Mouse (Mus musculus): ENCODE measurements around the gene Dscam. TPM values are rescaled to one million over a fixed set of nuclear protein-coding genes. Genes with fewer than 3 reads are reported as not detected.

Gene Dscam
- polyA plus RNA-seq, 1 experiment from 2014 or later: 0.11 TPM

DNA sequence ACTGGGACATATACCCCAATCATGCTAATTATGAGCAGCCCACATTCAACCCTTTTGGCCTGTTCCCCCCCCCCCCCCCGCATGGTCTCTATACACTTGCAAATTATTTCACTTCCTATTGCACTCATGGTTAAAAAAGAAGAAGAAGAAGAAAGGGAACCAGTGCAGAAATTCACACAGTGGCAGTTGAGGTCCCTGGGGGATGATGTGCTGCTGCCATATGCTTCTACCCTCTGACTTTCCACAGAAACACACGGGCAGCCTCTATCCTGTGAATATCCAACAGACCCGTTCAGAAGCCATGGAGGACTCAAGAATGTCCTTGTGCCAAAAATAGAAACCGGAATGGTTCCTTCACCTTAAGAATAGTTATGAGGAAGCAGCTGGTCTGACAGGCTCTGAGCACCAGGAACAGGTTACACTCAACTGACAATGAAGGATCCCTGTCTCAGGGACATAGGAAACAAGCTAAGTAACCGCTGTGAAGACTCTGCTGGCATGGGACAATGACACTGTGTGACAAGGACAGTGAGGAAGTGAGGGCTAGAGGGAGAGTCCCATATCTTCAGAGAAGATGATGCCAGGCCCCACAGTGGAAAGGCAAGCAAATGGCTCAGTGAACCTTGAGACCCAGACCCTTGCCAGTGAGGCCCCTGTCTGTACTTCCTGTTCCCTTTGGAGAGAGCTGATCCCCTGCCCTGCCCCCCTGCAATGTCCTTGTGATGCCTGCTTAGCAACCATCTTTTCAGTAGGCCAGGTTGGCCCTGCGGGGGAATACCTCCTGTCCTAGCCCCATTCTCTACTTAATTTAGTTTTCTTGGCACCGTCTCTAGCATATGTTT, 545.8 kb downstream of the Dscam start:
- Histone ChIP-seq H3K9ac (no peak overlapping the region), H3K4me3 (no peak overlapping the region), H3K4me2 (no peak overlapping the region), H3K4me1 (peaks cover 7% of the 10 kb centered on the region), H3K27ac (no peak overlapping the region), H3K36me3 (no peaks in the 10 kb centered on the region), H3K9me3 (no peaks in the 10 kb centered on the region), H3K27me3 (no peaks in the 10 kb centered on the region)
- no peak for ATAC-seq (ENCODE audit: insufficient number of reproducible peaks, insufficient read depth, low FRiP score, low TSS enrichment, low read depth)
- 78% methylated on average over 7 of the region's 7 CpGs for WGBS

DNA sequence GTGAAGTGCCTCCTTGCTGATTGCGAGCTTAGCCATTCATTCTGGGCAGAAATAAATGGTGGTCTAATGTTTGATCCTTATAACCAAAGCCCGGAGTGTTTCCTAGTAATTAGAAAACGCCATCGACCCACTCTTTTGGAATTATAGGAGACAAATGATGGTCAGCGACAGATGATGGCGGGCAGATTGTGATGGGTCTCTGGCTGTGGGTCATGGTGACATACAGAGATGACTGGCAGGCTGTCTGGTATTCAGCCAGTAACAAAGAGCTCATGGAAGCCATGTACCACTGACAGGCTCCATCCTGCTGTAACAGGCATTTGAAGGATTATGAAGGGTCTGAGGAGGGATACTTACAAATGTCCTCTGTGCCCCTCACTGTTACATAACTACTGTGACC, 549.7 kb downstream of the Dscam start:
- 88% methylated on average over 6 of the region's 6 CpGs for WGBS
- H3K27me3 ChIP-seq: no peaks in the 10 kb centered on the region
- peaks cover 25% of the 10 kb centered on the region for H3K4me1 ChIP-seq
- H3K9ac ChIP-seq: no peak overlapping the region
- ATAC-seq (ENCODE audit: insufficient number of reproducible peaks, insufficient read depth, low FRiP score, low TSS enrichment, low read depth): no peak
- H3K27ac ChIP-seq: no peak overlapping the region
- H3K9me3 ChIP-seq: no peaks in the 10 kb centered on the region
- no peak overlapping the region for H3K4me2 ChIP-seq
- H3K36me3 ChIP-seq: no peaks in the 10 kb centered on the region
- H3K4me3 ChIP-seq: no peak overlapping the region

DNA sequence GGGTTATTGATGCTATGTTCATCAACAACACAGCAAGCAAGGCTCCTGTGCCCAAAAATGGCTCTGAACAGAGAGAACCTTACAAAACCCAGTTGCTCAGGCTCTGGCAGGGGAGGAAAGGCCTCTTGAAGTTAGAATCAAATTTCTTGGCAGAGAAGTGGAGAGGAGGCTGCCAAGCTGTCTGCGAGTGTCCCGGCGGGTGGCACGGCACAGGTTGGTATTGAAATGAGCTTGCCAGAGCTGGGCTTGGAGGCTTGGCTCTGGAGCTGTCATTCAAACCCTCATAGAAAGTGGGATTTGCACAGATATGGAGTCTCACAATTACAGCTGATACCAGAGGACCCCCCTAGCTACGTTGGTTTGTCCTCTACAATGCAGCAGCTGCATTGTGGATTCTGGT, 550.1 kb downstream of the Dscam start:
- peak overlapping the region; percentile 57; the same call in 1 of the 2 replicates for H3K27ac ChIP-seq
- H3K4me3 ChIP-seq: no peak overlapping the region
- peaks cover 25% of the 10 kb centered on the region for H3K4me1 ChIP-seq
- no peaks in the 10 kb centered on the region for H3K9me3 ChIP-seq
- ATAC-seq (ENCODE audit: insufficient number of reproducible peaks, insufficient read depth, low FRiP score, low TSS enrichment, low read depth): no peak
- 81% methylated on average over 5 of the region's 5 CpGs for WGBS
- no peak overlapping the region for H3K4me2 ChIP-seq
- H3K36me3 ChIP-seq: no peaks in the 10 kb centered on the region
- no peaks in the 10 kb centered on the region for H3K27me3 ChIP-seq
- no peak overlapping the region for H3K9ac ChIP-seq

DNA sequence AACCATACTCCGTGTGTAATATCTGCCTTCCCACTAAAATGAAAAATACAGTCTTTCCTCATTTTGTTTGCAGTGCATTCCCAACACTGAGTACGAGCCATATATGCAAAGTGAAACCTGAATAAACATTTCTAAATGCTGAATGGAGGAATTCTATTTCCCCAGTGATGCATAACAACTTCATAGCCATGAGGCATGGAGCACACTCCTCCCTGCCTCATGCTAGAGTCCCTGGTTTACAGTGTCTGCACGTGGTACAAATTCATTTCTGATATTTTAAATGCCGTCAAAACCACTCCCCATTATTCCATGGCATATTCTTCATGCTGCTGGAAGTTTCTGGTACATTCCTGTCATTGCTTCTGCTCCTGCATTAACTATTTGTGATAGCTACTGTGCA, 552.8 kb downstream of the Dscam start:
- WGBS: 23% methylated on average over 4 of the region's 4 CpGs
- peak; percentile 54; the same call in 1 of the 2 replicates for ATAC-seq (ENCODE audit: insufficient number of reproducible peaks, insufficient read depth, low FRiP score, low TSS enrichment, low read depth)
- H3K27ac ChIP-seq: peak overlapping the region; percentile 72; the same call in 1 of the 2 replicates

DNA sequence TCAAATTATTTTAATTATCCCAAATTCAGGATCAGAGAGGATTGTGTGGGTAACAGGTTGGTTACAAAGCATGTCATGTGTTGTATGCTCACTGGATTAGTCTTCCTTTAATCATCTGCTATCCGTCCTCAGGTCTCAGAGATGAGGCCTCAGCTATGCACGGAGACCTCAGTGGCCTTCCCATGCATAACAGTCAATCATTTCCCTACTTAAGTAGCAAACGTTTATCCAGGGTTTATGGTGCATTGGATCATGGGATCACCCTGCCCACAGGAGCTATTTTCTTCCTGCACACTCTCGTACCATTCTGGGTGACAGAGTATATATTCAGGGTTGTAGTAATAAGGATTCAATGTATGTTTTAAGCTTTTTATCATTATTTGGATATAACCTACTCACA, 557.3 kb downstream of the Dscam start:
- peaks cover 15% of the 10 kb centered on the region for H3K4me1 ChIP-seq
- no peak overlapping the region for H3K27ac ChIP-seq
- no peaks in the 10 kb centered on the region for H3K36me3 ChIP-seq
- H3K9me3 ChIP-seq: no peaks in the 10 kb centered on the region
- no peak overlapping the region for H3K4me2 ChIP-seq
- H3K4me3 ChIP-seq: no peak overlapping the region
- WGBS: 59% methylated on average over 4 of the region's 4 CpGs
- ATAC-seq (ENCODE audit: insufficient number of reproducible peaks, insufficient read depth, low FRiP score, low TSS enrichment, low read depth): no peak
- no peak overlapping the region for H3K9ac ChIP-seq
- H3K27me3 ChIP-seq: no peaks in the 10 kb centered on the region

More for the DNA sequence above, 552.8 kb downstream of the Dscam start:
- H3K4me3 ChIP-seq: no peak overlapping the region
- H3K4me2 ChIP-seq: no peak overlapping the region
- no peaks in the 10 kb centered on the region for H3K36me3 ChIP-seq
- H3K27me3 ChIP-seq: no peaks in the 10 kb centered on the region
- peaks cover 25% of the 10 kb centered on the region for H3K4me1 ChIP-seq
- no peak overlapping the region for H3K9ac ChIP-seq
- H3K9me3 ChIP-seq: no peaks in the 10 kb centered on the region

DNA sequence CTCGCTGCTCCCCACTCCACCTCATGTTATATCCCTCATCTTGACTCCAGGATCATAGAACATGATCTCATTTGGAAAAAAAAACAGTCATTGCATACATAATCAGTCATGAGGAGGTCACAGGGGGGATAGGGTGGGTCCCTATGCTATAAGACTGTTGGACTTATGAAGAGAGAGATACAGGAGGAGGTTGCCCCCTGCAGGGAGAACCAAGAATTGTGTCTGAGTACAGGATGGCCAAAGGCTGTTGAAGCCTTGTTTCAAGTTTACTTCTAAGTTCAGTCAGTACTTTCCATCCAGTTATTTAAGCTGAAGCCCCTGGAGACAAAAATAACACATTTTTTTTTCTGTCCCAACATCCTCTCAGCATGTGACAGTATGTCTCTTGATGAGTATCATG, 559.7 kb downstream of the Dscam start:
- Histone ChIP-seq H3K4me2 (no peak overlapping the region), H3K27me3 (no peaks in the 10 kb centered on the region), H3K9me3 (no peaks in the 10 kb centered on the region), H3K36me3 (no peaks in the 10 kb centered on the region), H3K9ac (no peak overlapping the region), H3K4me3 (no peak overlapping the region), H3K27ac (no peak overlapping the region), H3K4me1 (no peaks in the 10 kb centered on the region)
- ATAC-seq (ENCODE audit: insufficient number of reproducible peaks, insufficient read depth, low FRiP score, low TSS enrichment, low read depth): no peak
- 87% methylated on average over 1 of the region's 1 CpGs for WGBS

DNA sequence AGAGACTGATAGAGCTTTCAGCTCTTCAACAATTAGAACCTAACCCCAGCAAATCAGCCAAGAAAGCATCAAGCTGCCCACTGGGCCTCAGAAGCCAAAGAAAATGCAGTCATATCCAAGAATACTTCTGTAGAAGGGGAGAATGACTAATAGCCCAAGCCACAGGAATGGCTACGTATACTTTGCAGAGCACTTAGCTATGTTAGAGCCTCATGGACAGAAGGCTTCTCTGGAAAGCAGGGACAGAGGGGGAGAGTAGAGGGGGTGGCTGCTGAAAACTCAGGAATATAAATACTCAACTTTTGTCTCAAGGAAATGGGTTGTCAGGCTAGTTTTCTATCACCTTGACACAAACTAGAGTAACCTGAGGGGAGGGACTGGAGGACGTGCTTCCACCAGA, 568.3 kb downstream of the Dscam start:
- no peaks in the 10 kb centered on the region for H3K27me3 ChIP-seq
- no peak for ATAC-seq (ENCODE audit: insufficient number of reproducible peaks, insufficient read depth, low FRiP score, low TSS enrichment, low read depth)
- no peaks in the 10 kb centered on the region for H3K4me1 ChIP-seq
- H3K4me2 ChIP-seq: no peak overlapping the region
- H3K4me3 ChIP-seq: no peak overlapping the region
- H3K9me3 ChIP-seq: no peaks in the 10 kb centered on the region
- WGBS: 57% methylated on average over 2 of the region's 2 CpGs
- no peaks in the 10 kb centered on the region for H3K36me3 ChIP-seq
- H3K9ac ChIP-seq: no peak overlapping the region
- H3K27ac ChIP-seq: no peak overlapping the region

DNA sequence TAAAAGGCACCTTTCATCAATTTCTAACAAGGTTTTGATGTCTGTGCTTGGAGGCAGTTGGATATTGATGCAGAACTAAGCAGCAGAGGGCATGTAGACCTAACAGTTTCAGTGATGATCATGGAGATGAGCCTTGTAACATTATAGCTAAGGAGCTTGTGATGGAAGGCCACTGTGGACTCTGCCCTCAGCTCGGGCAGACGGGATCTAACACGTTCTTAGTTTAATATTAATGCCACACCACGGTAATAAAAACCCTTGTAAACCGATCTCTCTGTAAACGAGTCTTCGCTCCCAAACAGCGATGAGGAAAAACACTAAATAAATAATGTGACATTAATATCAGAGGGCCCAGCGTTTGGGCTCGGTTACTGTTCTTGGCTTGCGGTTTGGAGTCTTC, 569.8 kb downstream of the Dscam start:
- no peak for ATAC-seq (ENCODE audit: insufficient number of reproducible peaks, insufficient read depth, low FRiP score, low TSS enrichment, low read depth)
- Histone ChIP-seq H3K9me3 (no peaks in the 10 kb centered on the region), H3K36me3 (no peaks in the 10 kb centered on the region), H3K27ac (no peak overlapping the region), H3K4me2 (no peak overlapping the region), H3K4me3 (no peak overlapping the region), H3K4me1 (no peaks in the 10 kb centered on the region), H3K9ac (no peak overlapping the region), H3K27me3 (no peaks in the 10 kb centered on the region)
- WGBS: 87% methylated on average over 11 of the region's 11 CpGs

DNA sequence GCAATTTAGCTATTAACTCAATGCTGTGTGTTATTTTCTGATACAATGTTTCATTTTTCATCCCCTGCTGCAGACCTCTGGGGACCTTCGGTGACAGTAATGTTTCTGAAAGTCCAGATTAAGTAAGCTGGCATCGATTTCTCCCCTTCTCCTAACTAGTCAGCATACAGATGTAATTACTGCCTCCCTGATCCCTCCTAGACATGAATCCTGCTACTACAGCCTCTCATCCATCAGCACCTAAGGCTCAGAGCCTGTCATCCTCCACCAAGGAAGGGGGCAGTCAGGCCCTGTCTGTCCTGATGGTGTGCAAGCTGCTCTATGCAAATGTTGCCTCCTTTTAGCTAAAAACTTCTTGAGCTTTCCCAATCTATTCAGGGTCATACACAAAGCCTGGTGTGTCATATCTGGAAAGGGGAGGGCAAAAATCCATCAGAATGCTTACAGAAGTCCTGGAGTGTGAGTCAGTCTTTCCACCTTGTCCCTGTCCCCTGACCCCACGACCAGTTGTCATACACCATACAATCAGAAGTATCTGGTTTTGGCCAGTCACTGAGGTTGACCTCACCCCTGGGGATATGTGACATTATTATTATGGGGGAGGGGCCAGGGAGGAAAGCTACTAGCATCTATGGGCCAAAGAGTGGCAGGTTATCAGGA, 571.0 kb downstream of the Dscam start:
- Histone ChIP-seq H3K4me3 (no peak overlapping the region), H3K9me3 (no peaks in the 10 kb centered on the region), H3K4me2 (no peak overlapping the region), H3K9ac (no peak overlapping the region), H3K36me3 (no peaks in the 10 kb centered on the region), H3K27ac (no peak overlapping the region), H3K4me1 (no peaks in the 10 kb centered on the region), H3K27me3 (no peaks in the 10 kb centered on the region)
- no peak for ATAC-seq (ENCODE audit: insufficient number of reproducible peaks, insufficient read depth, low FRiP score, low TSS enrichment, low read depth)
- WGBS: 67% methylated on average over 3 of the region's 3 CpGs

DNA sequence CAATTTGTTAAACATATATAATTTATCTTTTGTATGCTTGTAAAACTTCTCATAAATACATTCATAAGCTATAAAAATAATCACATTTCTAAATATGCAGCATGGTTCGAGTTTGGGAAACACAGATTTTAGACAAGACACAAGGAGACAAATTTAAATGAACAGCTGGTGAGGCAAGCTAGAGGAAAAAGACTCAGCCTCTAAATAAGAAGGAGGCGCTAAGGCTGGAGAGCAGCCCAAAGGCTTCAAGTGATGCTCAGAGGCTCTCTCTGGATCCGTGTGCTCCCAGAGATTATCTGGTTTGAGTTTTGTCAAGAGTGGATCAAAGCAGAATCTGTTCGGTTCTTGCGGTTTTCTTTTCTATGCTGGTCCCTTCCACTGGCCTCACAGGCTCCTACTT, 594.7 kb downstream of the Dscam start:
- WGBS: 88% methylated on average over 5 of the region's 5 CpGs
- Histone ChIP-seq H3K9ac (no peak overlapping the region), H3K4me2 (no peak overlapping the region), H3K36me3 (no peaks in the 10 kb centered on the region), H3K4me3 (no peak overlapping the region), H3K27me3 (no peaks in the 10 kb centered on the region), H3K9me3 (no peaks in the 10 kb centered on the region; the same call in 1 of the 2 replicates), H3K4me1 (no peaks in the 10 kb centered on the region), H3K27ac (no peak overlapping the region)
- no peak for ATAC-seq (ENCODE audit: insufficient number of reproducible peaks, insufficient read depth, low FRiP score, low TSS enrichment, low read depth)

DNA sequence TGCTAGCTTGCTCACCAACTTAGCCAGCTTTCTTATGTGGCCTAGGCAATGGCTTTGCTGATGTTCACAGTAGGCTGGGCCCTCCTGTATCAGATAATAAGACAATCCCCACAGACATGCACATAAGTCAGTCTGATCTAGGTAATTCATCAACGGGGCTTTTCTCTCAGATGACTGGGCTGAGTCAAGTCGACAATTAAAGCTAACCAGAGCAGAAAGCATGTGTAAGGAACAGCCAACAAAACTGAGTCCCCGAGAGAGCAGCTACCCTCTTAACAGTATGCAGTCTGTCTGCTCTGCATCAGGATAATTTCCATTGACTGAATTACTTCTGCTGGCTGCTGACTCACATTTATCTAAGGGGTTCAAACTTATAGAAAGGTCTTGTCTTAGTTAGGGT, 603.1 kb downstream of the Dscam start:
- WGBS: 48% methylated on average over 3 of the region's 3 CpGs
- ATAC-seq (ENCODE audit: insufficient number of reproducible peaks, insufficient read depth, low FRiP score, low TSS enrichment, low read depth): no peak

More for the DNA sequence above, 603.1 kb downstream of the Dscam start:
- no peaks in the 10 kb centered on the region for H3K36me3 ChIP-seq
- no peak overlapping the region for H3K9ac ChIP-seq
- H3K9me3 ChIP-seq: no peaks in the 10 kb centered on the region
- 0 out of 2 replicates have a peak overlapping the region, but pooled peaks have one; percentile 3 for H3K27ac ChIP-seq
- no peak overlapping the region for H3K4me2 ChIP-seq
- no peak overlapping the region for H3K4me3 ChIP-seq
- no peaks in the 10 kb centered on the region for H3K27me3 ChIP-seq
- peaks cover 9% of the 10 kb centered on the region for H3K4me1 ChIP-seq

Measured in embryonic facial prominence, embryonic 13.5 days (tissue).